Comparison of ENCODE assay signal across 14 mouse cellular contexts in the genomic region with DNA sequence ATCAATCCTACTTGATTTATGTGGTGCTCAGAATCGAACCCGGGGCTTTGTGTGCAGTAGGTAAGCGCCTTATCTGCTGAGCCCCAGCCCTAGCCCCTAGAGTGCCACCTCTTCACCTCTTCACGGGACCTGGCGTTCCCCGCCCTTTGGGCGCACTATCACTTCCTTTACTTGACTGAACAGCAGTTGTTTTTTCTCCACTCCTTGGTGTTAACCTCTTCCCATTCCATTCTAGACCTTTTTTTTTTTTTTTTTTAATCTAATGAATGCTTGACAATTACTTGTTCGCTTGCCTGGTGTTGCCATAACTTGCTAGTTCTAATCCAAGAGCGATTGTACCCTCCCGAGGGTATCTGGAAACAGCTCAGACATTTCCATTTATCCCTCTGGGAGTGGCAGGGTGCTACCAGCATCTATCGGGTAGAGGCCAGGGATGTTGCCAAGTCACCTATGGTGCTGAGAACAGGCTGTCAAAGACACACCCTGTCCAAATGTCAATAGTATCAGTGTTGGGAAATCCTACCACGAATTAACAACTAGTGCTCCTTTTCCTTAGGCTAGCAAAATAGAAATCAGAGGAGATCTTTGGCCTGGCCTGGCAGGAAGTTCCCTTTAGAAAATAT. TPM values are rescaled to one million over a fixed set of nuclear protein-coding genes. Genes with fewer than 3 reads are reported as not detected.
A peak's percentile ranks its signal among the peaks of the same experiment; 100 is the strongest.
DNase-seq lines count a peak whose midpoint lies in the region; ATAC-seq and TF ChIP-seq lines count a peak whose summit lies in the region.
"Had no signal": no experiment of that assay in that cellular context is flagged by ENCODE, and none has a peak within 500 bp of the region (broad histone marks: within the 10 kb centered on the region; RNA-seq: fewer than 3 reads in every experiment).

No protein-coding gene starts in this region.

- peak overlapping the region; percentile 67 for H3K27ac ChIP-seq in kidney, adult 2 months (ENCODE audit: insufficient read depth, low read depth, low read length)
- peak overlapping the region; percentile 67; the same call in 1 of the 2 replicates for H3K27ac ChIP-seq in bone marrow macrophage, adult 2 months (ENCODE audit: insufficient read depth, low read depth, low read length)
- H3K27ac ChIP-seq in thymus, adult 2 months (ENCODE audit: control insufficient read depth, insufficient read depth, low read length): no peak overlapping the region
- H3K27ac ChIP-seq in midbrain, embryonic 13.5 days: no peak overlapping the region

- H3K9me3 ChIP-seq in midbrain, embryonic 13.5 days: no peaks in the 10 kb centered on the region
- H3K9me3 ChIP-seq: embryonic facial prominence, embryonic 15.5 days; heart, embryonic 10.5 days had no signal

- H3K4me1 ChIP-seq in kidney, adult 2 months (ENCODE audit: control insufficient read depth, insufficient read depth, low read length): peaks cover 20% of the 10 kb centered on the region
- peaks cover 34% of the 10 kb centered on the region for H3K4me1 ChIP-seq in bone marrow macrophage, adult 2 months (ENCODE audit: control insufficient read depth, insufficient read depth, low read length)
- H3K4me1 ChIP-seq in thymus, adult 2 months (replicated peaks; ENCODE audit: control insufficient read depth, insufficient read depth, low read length): peaks cover 11% of the 10 kb centered on the region
- H3K4me1 ChIP-seq in midbrain, embryonic 13.5 days (replicated peaks): peaks cover 4% of the 10 kb centered on the region; the same call in 1 of the 2 replicates

- peak; percentile 58 to 73 for DNase-seq in cerebellum, postnatal 14 days
- no peak for DNase-seq in cerebellum, adult 11-12 months
- DNase-seq in kidney, adult 2 months: no peak
- no peak for DNase-seq in kidney, adult 9 months
- peak; percentile 72 for DNase-seq in lung, postnatal 25 days (ENCODE audit: low spot score)
- DNase-seq in thymus, adult 2 months: no peak
- DNase-seq: forebrain, postnatal 0 days; layer of hippocampus, adult 9-11 months; left cerebral cortex, postnatal 4 days; thymus, postnatal 25 days had no signal

- TF ChIP-seq POLR2A in kidney, adult 2 months (IDR thresholded peaks at IDR 0.05; ENCODE audit: low read depth, low read length): no peak
- no peak for TF ChIP-seq POLR2A in bone marrow macrophage, adult 2 months (IDR thresholded peaks at IDR 0.05; ENCODE audit: borderline replicate concordance, low read depth, low read length)
- TF ChIP-seq POLR2A in thymus, adult 2 months (IDR thresholded peaks at IDR 0.05; ENCODE audit: control insufficient read depth, extremely low read depth, insufficient read depth, low read length, poor library complexity): no peak

- no peak overlapping the region for H3K9ac ChIP-seq in midbrain, embryonic 13.5 days (replicated peaks)
- H3K9ac ChIP-seq: embryonic facial prominence, embryonic 15.5 days; forebrain, postnatal 0 days had no signal

- no peak for TF ChIP-seq CTCF in kidney, adult 2 months (conservative IDR thresholded peaks at IDR 0.05; ENCODE audit: insufficient read depth, insufficient read length, low read depth, low read length)
- no peak for TF ChIP-seq CTCF in bone marrow macrophage, adult 2 months (IDR thresholded peaks at IDR 0.05; ENCODE audit: low read depth, low read length)
- no peak for TF ChIP-seq CTCF in thymus, adult 2 months (IDR thresholded peaks at IDR 0.05; ENCODE audit: borderline replicate concordance, control insufficient read depth, extremely low read depth, insufficient read depth, low read length, poor library complexity)

- H3K4me3 ChIP-seq in kidney, adult 2 months (ENCODE audit: insufficient read depth, low read depth, low read length): no peak overlapping the region
- H3K4me3 ChIP-seq in bone marrow macrophage, adult 2 months (ENCODE audit: insufficient read depth, low read length): no peak overlapping the region
- no peak overlapping the region for H3K4me3 ChIP-seq in thymus, adult 2 months (ENCODE audit: control insufficient read depth, insufficient read depth, low read length)
- H3K4me3 ChIP-seq in midbrain, embryonic 13.5 days (replicated peaks): no peak overlapping the region

- H3K4me2 ChIP-seq in midbrain, embryonic 13.5 days (replicated peaks): no peak overlapping the region

- no peaks in the 10 kb centered on the region for H3K27me3 ChIP-seq in kidney, adult 2 months (replicated peaks; ENCODE audit: control insufficient read depth, insufficient read depth, low read length)
- no peaks in the 10 kb centered on the region for H3K27me3 ChIP-seq in thymus, adult 2 months (ENCODE audit: control insufficient read depth, insufficient read depth, low read length)
- H3K27me3 ChIP-seq in midbrain, embryonic 13.5 days: no peaks in the 10 kb centered on the region
- H3K27me3 ChIP-seq: embryonic facial prominence, embryonic 15.5 days had no signal

- ATAC-seq in midbrain, embryonic 13.5 days: no peak
- ATAC-seq: forebrain, postnatal 0 days had no signal

- no peaks in the 10 kb centered on the region for H3K36me3 ChIP-seq in kidney, adult 2 months (ENCODE audit: control insufficient read depth, insufficient read depth, low read length)
- no peaks in the 10 kb centered on the region for H3K36me3 ChIP-seq in thymus, adult 2 months (ENCODE audit: control insufficient read depth, insufficient read depth, low read length)
- no peaks in the 10 kb centered on the region for H3K36me3 ChIP-seq in midbrain, embryonic 13.5 days
- H3K36me3 ChIP-seq: embryonic facial prominence, embryonic 15.5 days; heart, embryonic 10.5 days had no signal

- 64% methylated on average over 12 of the region's 12 CpGs for WGBS in kidney, adult 2 months
- WGBS in thymus, adult 2 months: 90% methylated on average over 12 of the region's 12 CpGs
- 86% methylated on average over 12 of the region's 12 CpGs for WGBS in midbrain, embryonic 13.5 days

RNA-seq across cellular contexts. Expression of gene Pptc7, which starts 4.3 kb away (rescaled TPM):
- polyA plus RNA-seq in kidney, adult 2 months (2012; rRNA removed): 28.8 and 31.7 TPM in 2 replicates
- 12.3 and 13.5 TPM in 2 replicates for polyA plus RNA-seq in bone marrow macrophage, adult 2 months (2012; ENCODE audit: insufficient read depth, insufficient read length, missing spikeins)
- 72.4 and 78.8 TPM in 2 replicates for polyA plus RNA-seq in thymus, adult 2 months (2012; rRNA removed)
- polyA plus RNA-seq in midbrain, embryonic 13.5 days (2015; fragmentation: Nextera tagmentation; extraction: Ambion mirVana): 8.0 and 9.1 TPM in 2 replicates

RNA-seq across cellular contexts. Expression of gene Tctn1, which starts 15.7 kb away (rescaled TPM):
- polyA plus RNA-seq in kidney, adult 2 months (2012; rRNA removed): 18.2 and 23.2 TPM in 2 replicates
- 13.7 and 15.6 TPM in 2 replicates for polyA plus RNA-seq in bone marrow macrophage, adult 2 months (2012; ENCODE audit: insufficient read depth, insufficient read length, missing spikeins)
- polyA plus RNA-seq in thymus, adult 2 months (2012; rRNA removed): 41.4 and 45.0 TPM in 2 replicates
- 6.2 and 6.4 TPM in 2 replicates for polyA plus RNA-seq in midbrain, embryonic 13.5 days (2015; fragmentation: Nextera tagmentation; extraction: Ambion mirVana)

Comparison
In these comparisons a context has a peak if more than half of its experiments do, and no peak if none do; other contexts are left out.
1. DNase-seq: peak in cerebellum, postnatal 14 days (2 of 2) and lung, postnatal 25 days (single experiment); none in cerebellum, adult 11-12 months (single experiment), kidney, adult 2 months (single experiment), kidney, adult 9 months (single experiment) and thymus, adult 2 months (single experiment).
2. H3K27ac ChIP-seq: peak in kidney, adult 2 months (single experiment) and bone marrow macrophage, adult 2 months (single experiment); none in thymus, adult 2 months (single experiment) and midbrain, embryonic 13.5 days (single experiment).